Mouse (Mus musculus) spleen, adult 2 months (tissue): ENCODE data around the gene Ptpn7.

Experiments used
- CTCF ChIP-seq: fragments of 200-500 bp; IDR thresholded peaks from 2 replicates; pipeline ENCODE4 v1.5.1; 2011; ENCODE audit warnings: mild to moderate bottlenecking, inconsistent platforms; ENCODE audit not compliant: insufficient read depth, insufficient read length, insufficient replicate concordance; ENCODE audit errors: extremely low read depth
- POLR2A ChIP-seq: fragments of 200-500 bp; IDR thresholded peaks from 2 replicates; pipeline ENCODE4 v1.6.1; 2011; ENCODE audit warnings: low read depth, low read length, inconsistent platforms

DNA sequence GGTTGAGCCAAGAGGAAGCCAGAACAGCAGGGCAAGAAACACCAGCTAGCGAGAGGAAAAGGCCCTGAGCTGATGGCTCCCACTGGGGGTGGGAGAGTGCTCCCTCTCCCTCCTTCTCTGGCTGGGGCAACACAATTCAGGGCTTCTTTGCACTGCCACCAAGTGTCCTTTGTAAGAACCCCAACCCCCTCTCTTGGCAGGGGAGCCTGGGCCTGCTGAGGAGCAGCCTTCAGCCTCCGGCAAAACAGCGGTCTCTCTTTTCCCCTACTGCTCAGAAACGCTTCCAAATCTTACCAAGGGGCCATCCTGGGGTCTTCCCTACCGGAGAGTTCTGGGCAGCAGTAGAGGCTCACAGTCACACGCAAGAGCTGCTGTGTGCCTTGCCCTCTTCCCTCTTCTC is 30.2 kb downstream of the Ptpn7 start:
- TF ChIP-seq CTCF (no peak), POLR2A (no peak)
